Mouse (Mus musculus) neural tube, embryonic 11.5 days (tissue): ENCODE data around the gene Igsf21. TPM values are rescaled to one million over a fixed set of nuclear protein-coding genes. Genes with fewer than 3 reads are reported as not detected.

Experiments
- ATAC-seq: fragments of 200-750 bp; cut with Nextera tagmentation; 2 replicates; pipeline ENCODE4 v1.8.0; 2017; ENCODE audit warnings: moderate number of reproducible peaks, mild to moderate bottlenecking, moderate TSS enrichment, moderate library complexity; ENCODE audit not compliant: insufficient read depth, low FRiP score, low TSS enrichment
- DNase-seq: peaks from one replicate; pipeline ENCODE4 v3.0.0-alpha.2; 2015; ENCODE audit warnings: low spot score
- H3K27ac ChIP-seq: fragments of 300-500 bp; sonication (generic); 2 replicates; pipeline ENCODE4 v1.5.1; 2014; ENCODE audit warnings: low read depth, mild to moderate bottlenecking, low read length
- H3K27me3 ChIP-seq: fragments of 300-500 bp; sonication (generic); 2 replicates; pipeline ENCODE4 v1.6.1; 2014; ENCODE audit warnings: mild to moderate bottlenecking, low read length, mixed read lengths; ENCODE audit not compliant: control insufficient read depth, insufficient read depth
- H3K36me3 ChIP-seq: fragments of 300-500 bp; sonication (generic); 2 replicates; pipeline ENCODE4 v1.6.1; 2014; ENCODE audit warnings: mild to moderate bottlenecking, low read length, moderate library complexity, mixed read lengths; ENCODE audit not compliant: control insufficient read depth, insufficient read depth
- H3K4me1 ChIP-seq: fragments of 300-500 bp; sonication (generic); 2 replicates; pipeline ENCODE4 v1.6.1; 2014; ENCODE audit warnings: low read length, mixed read lengths; ENCODE audit not compliant: control insufficient read depth, insufficient read depth
- H3K4me2 ChIP-seq: fragments of 300-500 bp; sonication (generic); 2 replicates; pipeline ENCODE4 v1.6.1; 2014; ENCODE audit warnings: low read depth, mild to moderate bottlenecking, moderate library complexity
- H3K4me3 ChIP-seq: fragments of 300-500 bp; sonication (generic); 2 replicates; pipeline ENCODE4 v1.5.1; 2014; ENCODE audit warnings: low read depth, low read length
- H3K9ac ChIP-seq: fragments of 300-500 bp; sonication (generic); 2 replicates; pipeline ENCODE4 v1.6.1; 2014; ENCODE audit warnings: mild to moderate bottlenecking, low read length
- H3K9me3 ChIP-seq: fragments of 300-500 bp; sonication (generic); 2 replicates; pipeline ENCODE4 v1.6.1; 2016; ENCODE audit warnings: low read length; ENCODE audit not compliant: control insufficient read depth
- WGBS: fragments of 180-500 bp; shearing (Covaris S2); extraction: QIAGEN DNeasy Blood & Tissue Kit; methylation state at CpG from one replicate; pipeline ENCODE4 v1.1.7; 2014; 5-methylcytosine and 5-hydroxymethylcytosine counted together
- polyA plus RNA-seq: library from polyadenylated mRNA; unstranded; fragments of >200 nt; fragmentation: Nextera tagmentation; extraction: Ambion mirVana; gene quantifications from 2 replicates; pipeline ENCODE4 v1.2.1, GENCODE M21; 2014

The Igsf21 gene
- polyA plus RNA-seq, 1 experiment from 2014 or later: 12.9 TPM

- 85% methylated on average over 5 of the region's 5 CpGs for WGBS
- H3K36me3 ChIP-seq: no peaks in the 10 kb centered on the region
- no peak for ATAC-seq
These were observed 168.2 kb downstream of the Igsf21 start for GRCm38 (mm10) chr4:140078416-140078815.

DNA sequence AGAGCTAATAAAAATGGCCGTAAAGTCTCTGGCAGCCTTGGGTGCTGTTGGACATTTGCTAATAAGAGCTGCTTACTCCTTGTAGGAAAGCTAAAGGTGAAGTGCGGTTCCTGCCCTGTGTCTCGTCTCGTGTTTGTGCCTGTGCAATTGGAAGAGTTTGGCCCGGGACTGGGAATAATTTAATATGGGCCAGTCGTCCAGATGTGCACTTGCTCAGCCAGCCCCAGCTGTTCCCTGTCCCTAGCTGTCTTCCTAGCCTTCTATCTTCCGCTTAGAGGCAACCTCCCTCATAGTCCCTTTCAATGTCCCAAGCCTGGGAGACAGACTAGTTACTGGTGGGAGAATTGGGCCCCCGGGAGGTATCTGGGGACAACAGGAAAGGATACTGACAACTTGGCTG is 169.0 kb downstream of the Igsf21 start:
- Histone ChIP-seq H3K4me2 (no peak overlapping the region), H3K9ac (no peak overlapping the region), H3K27me3 (no peaks in the 10 kb centered on the region), H3K36me3 (no peaks in the 10 kb centered on the region), H3K9me3 (no peaks in the 10 kb centered on the region), H3K4me1 (no peaks in the 10 kb centered on the region), H3K27ac (no peak overlapping the region), H3K4me3 (no peak overlapping the region)
- no peak for ATAC-seq
- 70% methylated on average over 8 of the region's 8 CpGs for WGBS
- DNase-seq: no peak

More at GRCm38 (mm10) chr4:140078416-140078815, 168.2 kb downstream of the Igsf21 start:
- Histone ChIP-seq H3K27ac (no peak overlapping the region), H3K9ac (no peak overlapping the region), H3K4me1 (no peaks in the 10 kb centered on the region), H3K9me3 (no peaks in the 10 kb centered on the region), H3K27me3 (no peaks in the 10 kb centered on the region), H3K4me2 (no peak overlapping the region), H3K4me3 (no peak overlapping the region)
- no peak for DNase-seq

GRCm38 (mm10) chr4:140076852-140077563 is 169.6 kb downstream of the Igsf21 start:
- no peak overlapping the region for H3K4me3 ChIP-seq
- no peak for DNase-seq
- no peaks in the 10 kb centered on the region for H3K9me3 ChIP-seq
- no peaks in the 10 kb centered on the region for H3K4me1 ChIP-seq
- H3K4me2 ChIP-seq: no peak overlapping the region
- H3K27ac ChIP-seq: no peak overlapping the region
- no peaks in the 10 kb centered on the region for H3K36me3 ChIP-seq
- H3K9ac ChIP-seq: no peak overlapping the region
- no peak for ATAC-seq
- WGBS: 73% methylated on average over 12 of the region's 12 CpGs
- no peaks in the 10 kb centered on the region for H3K27me3 ChIP-seq

GRCm38 (mm10) chr4:140076428-140076827 is 170.2 kb downstream of the Igsf21 start:
- no peaks in the 10 kb centered on the region for H3K9me3 ChIP-seq
- H3K4me1 ChIP-seq: no peaks in the 10 kb centered on the region
- no peak overlapping the region for H3K4me2 ChIP-seq
- no peak for DNase-seq
- 81% methylated on average over 6 of the region's 6 CpGs for WGBS
- no peaks in the 10 kb centered on the region for H3K27me3 ChIP-seq
- ATAC-seq: no peak
- no peak overlapping the region for H3K4me3 ChIP-seq
- H3K27ac ChIP-seq: no peak overlapping the region
- no peaks in the 10 kb centered on the region for H3K36me3 ChIP-seq
- H3K9ac ChIP-seq: no peak overlapping the region

- no peak overlapping the region for H3K4me3 ChIP-seq
- ATAC-seq: no peak
- H3K4me2 ChIP-seq: no peak overlapping the region
- no peak overlapping the region for H3K27ac ChIP-seq
- H3K36me3 ChIP-seq: no peaks in the 10 kb centered on the region
- H3K9me3 ChIP-seq: 0 out of 2 replicates have a peak, but pooled peaks cover 3% of the 10 kb centered on the region
- H3K27me3 ChIP-seq: no peaks in the 10 kb centered on the region
- no peak overlapping the region for H3K9ac ChIP-seq
- DNase-seq: no peak
- H3K4me1 ChIP-seq: 0 out of 2 replicates have a peak, but pooled peaks cover 2% of the 10 kb centered on the region
- WGBS: 36% methylated on average over 17 of the region's 17 CpGs
These were observed 175.5 kb downstream of the Igsf21 start for GRCm38 (mm10) chr4:140071047-140071446.

DNA sequence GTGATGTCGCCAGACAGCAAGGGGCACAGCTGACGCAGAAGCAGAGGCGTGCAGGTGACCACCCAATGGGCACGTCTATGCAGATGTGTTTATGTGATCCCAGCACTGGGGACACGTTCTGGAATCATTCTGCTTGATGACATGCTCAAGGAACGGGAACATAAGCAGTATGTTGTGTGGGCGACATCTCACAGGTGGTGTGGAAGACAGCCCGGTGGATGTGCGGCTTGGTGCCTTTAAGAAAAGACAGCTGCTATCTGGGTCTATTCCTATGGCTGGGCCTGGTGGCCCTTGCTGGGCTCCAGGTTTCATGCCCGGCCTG is 176.3 kb downstream of the Igsf21 start:
- H3K4me1 ChIP-seq: 0 out of 2 replicates have a peak, but pooled peaks cover 2% of the 10 kb centered on the region
- H3K4me3 ChIP-seq: no peak overlapping the region
- WGBS: 44% methylated on average over 10 of the region's 10 CpGs
- DNase-seq (no peak), ATAC-seq (no peak)
- no peaks in the 10 kb centered on the region for H3K36me3 ChIP-seq
- no peak overlapping the region for H3K27ac ChIP-seq
- H3K9ac ChIP-seq: no peak overlapping the region
- H3K27me3 ChIP-seq: no peaks in the 10 kb centered on the region
- 0 out of 2 replicates have a peak, but pooled peaks cover 3% of the 10 kb centered on the region for H3K9me3 ChIP-seq
- no peak overlapping the region for H3K4me2 ChIP-seq

- peak; percentile 71 for ATAC-seq
- H3K4me1 ChIP-seq: 0 out of 2 replicates have a peak, but pooled peaks cover 2% of the 10 kb centered on the region
- H3K4me2 ChIP-seq: no peak overlapping the region
- no peak overlapping the region for H3K9ac ChIP-seq
- H3K36me3 ChIP-seq: no peaks in the 10 kb centered on the region
- DNase-seq: no peak
- H3K27me3 ChIP-seq: no peaks in the 10 kb centered on the region
- H3K4me3 ChIP-seq: no peak overlapping the region
- 0 out of 2 replicates have a peak, but pooled peaks cover 3% of the 10 kb centered on the region for H3K9me3 ChIP-seq
- no peak overlapping the region for H3K27ac ChIP-seq
- 15% methylated on average over 14 of the region's 15 CpGs for WGBS
These were observed 176.8 kb downstream of the Igsf21 start for GRCm38 (mm10) chr4:140069563-140070330.

GRCm38 (mm10) chr4:140068468-140068867 is 178.1 kb downstream of the Igsf21 start:
- ATAC-seq (no peak), DNase-seq (no peak)
- no peak overlapping the region for H3K9ac ChIP-seq
- no peaks in the 10 kb centered on the region for H3K36me3 ChIP-seq
- no peak overlapping the region for H3K4me3 ChIP-seq
- no peak overlapping the region for H3K27ac ChIP-seq
- WGBS: 93% methylated on average over 6 of the region's 6 CpGs
- H3K4me1 ChIP-seq: 0 out of 2 replicates have a peak, but pooled peaks cover 2% of the 10 kb centered on the region
- 0 out of 2 replicates have a peak, but pooled peaks cover 3% of the 10 kb centered on the region for H3K9me3 ChIP-seq
- no peak overlapping the region for H3K4me2 ChIP-seq
- no peaks in the 10 kb centered on the region for H3K27me3 ChIP-seq
